Mouse (Mus musculus) layer of hippocampus, adult 8-10 months (tissue): ENCODE results near the gene Supt5. TPM values are rescaled to one million over a fixed set of nuclear protein-coding genes. Genes with fewer than 3 reads are reported as not detected.

Experiments
- DNase-seq, 2 experiments: peaks; one replicate each; pipeline ENCODE4 v3.0.0; 2022; ENCODE audit warnings: low spot score in 2 of 2
- total RNA-seq, 4 experiments: library from RNA; stranded (reverse); gene quantifications; 2 replicates each; pipeline ENCODE4 v1.2.4; 2022

The Supt5 gene
- total RNA-seq, 4 experiments from 2014 or later: 119 to 125 (median 122) TPM

DNA sequence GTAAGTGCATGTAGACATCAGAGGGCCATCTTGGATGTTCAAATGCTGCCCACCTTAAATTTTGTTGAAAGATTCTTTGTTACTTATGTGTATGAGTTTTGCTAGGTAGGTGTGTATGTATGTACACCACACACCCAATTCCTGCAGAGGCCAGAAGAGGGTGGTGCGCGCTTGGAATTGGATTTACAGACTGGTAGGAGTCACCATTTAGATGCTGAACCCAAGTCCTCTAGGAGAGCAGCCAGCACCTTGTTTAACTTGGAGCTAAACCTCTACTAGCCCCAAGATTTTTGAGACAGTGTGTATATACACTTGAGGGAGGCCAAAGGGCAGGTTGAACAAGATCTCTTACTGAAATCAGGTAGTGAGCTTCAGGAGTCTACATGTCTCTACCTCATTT lies 14.7 kb upstream of the Supt5 start:
- no peak for DNase-seq

DNA sequence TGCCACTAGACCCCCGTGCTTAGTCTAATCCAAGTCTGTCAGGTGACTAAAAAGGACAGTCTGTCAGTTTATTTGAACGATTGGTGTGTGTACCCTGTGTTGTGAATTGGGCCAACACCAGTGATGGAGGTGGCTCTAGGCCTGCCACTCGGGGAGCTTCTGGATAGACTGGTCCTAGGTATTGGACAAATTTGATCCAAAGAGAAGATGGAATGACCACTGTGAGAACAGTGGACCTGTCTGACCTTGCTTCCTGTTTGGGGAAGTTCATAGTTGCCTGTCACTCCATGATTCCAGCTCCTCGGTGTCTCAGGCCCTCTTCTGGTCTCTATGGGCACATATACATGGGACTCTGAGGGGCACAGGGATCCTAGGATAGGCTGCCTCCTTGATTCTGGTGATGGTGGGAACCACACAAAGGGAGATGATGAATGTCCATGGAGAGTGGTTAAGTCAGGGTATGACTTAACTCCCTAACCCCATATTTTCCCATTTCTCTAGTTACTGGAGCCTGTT lies 13.2 kb upstream of the Supt5 start:
- DNase-seq: no peak

DNA sequence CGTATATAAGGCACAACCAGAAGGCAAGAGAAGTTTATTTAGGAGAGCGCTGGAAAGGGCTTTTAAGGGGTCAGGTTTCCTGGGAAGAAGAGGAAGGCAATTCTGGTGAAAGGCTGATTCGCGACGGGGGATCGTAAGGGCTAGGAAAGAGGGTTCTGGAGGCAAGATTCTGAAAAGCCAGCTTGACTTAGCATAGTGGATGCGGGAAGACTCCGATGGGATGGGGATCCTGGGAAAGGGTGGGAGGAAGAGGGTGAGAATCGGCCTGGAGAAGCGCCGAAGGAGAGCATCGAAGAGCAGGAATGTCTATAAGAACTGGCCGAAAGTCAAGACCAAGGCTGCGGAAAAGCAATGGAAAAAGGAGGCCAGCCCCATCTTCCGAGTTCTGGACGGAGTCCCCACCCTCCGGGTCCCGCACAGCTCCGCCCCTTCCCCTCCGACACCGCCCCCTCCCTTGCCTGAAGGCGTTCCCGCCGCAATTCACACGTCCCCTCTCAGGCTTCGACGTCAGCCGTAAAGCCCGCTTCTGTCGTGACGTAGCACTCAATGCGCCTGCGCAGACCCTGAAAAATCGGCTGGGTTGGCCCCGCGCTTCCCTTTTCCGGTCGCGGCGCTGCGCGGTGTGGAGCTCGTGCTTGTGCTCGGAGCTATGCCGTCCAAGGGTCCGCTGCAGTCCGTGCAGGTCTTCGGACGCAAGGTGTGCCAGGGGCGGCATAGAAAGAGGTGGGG lies 11.8 kb upstream of the Supt5 start, which contains the start of gene Rps16:
Gene Rps16, plus strand, starts transcription at position 498 of the 729 bp plus-strand sequence.
- peak; percentile 96 to 97 for DNase-seq

DNA sequence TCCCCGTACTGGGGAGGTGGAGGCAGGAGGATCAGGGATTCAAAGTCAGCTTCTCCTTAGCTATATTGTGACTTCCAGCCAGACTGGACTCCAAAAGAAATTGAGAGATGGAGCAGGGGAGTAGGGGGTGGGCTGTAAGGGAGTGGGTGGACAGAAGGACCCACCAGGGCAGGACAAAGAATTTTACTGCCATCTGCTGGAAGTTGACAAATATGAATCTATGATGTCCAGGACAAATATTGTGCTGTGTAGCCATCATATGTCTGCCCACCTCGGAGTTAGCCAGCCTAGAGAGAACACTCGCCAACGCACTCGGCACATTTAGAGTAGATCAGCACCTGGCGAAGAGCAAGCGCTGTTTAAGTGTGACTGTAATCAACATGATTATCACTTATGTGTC lies 10.1 kb upstream of the Supt5 start:
- no peak for DNase-seq

DNA sequence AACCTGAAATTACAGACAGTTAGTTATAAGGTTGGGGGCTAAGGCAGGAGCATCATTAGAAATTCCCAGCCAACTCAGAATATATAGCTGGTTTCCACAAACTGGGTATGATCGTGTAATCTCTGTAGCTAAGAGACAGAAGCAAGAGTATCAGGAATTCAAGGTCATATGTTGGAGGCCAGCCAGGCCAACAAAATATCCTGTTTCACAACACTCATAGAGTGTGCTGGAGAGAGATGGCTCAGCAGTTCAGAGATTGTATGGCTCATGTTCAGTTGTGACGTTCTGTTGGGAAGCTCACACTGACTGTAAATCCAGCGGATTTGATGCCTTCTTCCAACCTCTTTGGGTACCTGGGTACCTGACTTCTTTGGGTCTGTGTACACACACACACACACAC lies 9.2 kb upstream of the Supt5 start:
- no peak for DNase-seq

DNA sequence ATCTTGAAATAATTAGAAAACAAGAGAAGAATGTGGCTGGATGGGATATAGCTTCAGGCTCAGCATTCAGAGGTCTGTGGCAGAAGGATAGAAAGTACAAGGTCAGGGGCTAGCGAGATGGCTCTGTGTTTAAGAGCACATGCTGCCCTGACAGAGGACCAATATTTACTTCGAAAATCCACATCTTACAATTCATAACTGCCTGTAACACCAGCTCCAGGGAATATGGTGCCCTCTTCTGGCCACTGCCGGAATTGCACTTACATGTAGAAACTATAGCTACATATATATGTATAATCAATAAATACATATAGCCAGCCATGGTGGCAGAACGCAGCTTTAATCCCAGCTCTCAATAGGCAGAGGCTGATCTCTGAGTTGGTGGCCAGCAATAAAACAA lies 6.1 kb upstream of the Supt5 start:
- peak in 1 of 2 experiments; percentile 65 for DNase-seq

DNA sequence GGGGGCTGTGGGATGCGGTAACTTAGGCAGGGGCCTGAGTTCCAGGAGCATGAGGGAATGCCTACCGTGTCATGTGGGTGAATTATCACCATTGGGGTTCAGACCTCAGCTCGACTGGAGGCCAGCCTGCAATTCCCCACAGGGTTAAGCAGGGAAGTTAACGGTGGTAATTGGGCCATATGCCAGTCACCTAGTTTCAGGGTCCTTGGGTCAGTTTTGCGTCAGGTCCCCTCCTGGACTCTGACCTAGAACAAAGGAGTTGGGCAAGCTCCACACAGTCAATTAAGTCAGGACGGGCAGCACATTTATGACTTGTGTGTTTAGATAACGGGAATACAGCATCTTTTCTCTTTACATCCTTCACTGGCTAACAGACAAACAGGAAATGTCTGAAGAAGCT lies 2.8 kb upstream of the Supt5 start:
- DNase-seq: no peak

DNA sequence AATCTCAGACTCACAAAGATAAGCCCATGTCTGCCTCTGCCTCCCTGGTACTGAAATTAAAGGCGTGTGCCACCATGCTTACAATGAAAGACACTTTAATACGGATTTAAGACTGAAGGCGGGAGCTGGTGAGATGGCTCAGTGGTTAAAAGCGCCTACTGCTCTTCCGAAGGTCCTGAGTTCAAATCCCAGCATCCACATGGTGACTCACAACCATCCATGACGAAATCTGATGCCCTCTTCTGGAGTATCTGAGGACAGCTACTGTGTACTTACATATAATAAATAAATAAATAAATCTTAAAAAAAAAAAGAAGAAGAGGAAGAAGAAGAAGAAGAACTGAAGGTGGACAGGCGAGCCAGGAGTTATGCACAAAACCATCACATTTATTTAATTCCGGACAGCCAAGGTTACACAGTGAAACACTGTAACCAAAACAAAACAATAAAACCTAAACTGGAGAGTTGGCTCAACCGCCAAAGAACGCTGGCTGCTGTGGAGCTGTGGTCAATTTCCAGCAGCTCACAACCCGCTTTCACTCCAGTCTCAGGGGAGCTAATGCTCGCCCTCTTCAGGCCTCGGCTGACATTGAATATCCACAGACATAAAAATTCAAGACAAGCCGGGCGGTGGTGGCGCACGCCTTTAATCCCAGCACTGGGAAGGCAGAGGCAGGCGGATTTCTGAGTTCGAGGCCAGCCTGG lies 819 bp upstream of the Supt5 start:
- DNase-seq: peak in 1 of 2 experiments; percentile 30

DNA sequence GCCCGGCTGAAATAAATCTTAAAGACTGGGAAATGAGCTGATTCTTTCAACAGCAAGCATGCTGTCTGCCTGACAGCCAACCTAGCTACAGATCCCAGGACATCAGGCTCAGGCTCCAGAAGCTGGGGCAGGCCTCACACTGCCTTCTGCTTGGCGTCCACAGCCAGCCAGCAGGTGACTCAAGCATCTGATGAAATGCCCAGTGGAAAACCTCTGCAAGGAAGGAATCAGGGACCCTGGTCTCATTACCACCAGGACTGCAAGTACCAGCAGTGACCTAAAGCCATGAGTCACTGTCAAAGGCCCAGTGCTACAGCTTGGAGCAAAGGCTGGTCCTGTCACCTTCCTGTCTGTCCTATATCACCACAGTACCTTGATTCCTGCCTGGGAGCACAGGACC lies 3.1 kb downstream of the Supt5 start:
- no peak for DNase-seq

DNA sequence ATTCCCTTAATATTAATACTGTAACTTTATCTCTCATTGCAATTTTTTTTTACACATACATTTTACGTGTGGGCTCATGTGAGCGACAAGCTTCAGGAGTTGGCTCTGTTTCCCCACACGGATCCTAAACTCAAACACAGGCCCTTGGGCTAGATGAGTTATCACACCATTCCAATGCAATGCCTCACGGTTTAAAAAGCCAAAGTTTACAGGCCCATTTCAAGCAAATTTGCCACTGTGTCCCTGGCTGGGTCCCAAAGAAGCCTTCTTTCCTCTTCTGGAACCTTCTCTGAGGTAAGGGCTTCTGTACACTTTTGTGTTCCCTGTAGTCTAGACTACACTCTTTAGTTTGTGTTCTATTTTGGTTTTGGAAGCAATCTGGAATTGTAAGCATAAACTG lies 4.0 kb downstream of the Supt5 start:
- no peak for DNase-seq

DNA sequence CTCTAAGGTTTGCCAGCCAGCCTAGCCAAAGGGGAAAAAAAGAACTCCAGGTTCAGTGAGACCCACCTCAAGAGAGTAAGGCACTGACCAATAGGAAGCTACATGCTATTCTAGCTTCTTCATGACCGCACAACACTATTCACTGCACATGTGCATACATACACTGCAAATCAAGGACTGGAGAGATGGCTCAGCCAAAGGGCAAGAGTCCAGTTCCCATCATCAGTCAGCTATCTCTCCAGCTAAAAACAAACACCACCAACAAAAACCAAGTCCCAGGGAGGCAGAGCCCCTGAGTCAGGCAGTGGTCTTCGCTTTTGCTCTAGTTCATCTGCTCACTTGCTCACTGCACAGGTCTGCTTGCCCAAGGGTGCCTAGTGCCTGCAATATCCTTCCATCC lies 10.3 kb downstream of the Supt5 start:
- no peak for DNase-seq

DNA sequence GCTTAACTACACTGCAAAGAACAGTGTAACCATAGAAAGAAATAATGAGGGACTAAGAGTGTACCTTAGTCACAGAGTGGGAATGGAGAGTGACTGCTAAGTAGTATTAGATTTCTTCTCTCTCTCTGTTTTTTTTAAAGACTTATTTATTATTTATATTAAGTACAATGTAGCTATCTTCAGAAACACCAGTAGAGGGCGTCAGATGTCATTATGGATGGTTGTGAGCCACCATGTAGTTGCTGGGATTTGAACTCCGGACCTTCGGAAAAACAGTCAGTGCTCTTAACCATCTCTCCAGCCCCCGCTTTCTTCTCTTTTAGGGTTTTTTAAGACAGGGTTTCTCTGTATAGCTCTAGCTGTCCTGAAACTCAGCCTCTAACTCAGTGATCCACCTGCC lies 12.1 kb downstream of the Supt5 start:
- no peak for DNase-seq

DNA sequence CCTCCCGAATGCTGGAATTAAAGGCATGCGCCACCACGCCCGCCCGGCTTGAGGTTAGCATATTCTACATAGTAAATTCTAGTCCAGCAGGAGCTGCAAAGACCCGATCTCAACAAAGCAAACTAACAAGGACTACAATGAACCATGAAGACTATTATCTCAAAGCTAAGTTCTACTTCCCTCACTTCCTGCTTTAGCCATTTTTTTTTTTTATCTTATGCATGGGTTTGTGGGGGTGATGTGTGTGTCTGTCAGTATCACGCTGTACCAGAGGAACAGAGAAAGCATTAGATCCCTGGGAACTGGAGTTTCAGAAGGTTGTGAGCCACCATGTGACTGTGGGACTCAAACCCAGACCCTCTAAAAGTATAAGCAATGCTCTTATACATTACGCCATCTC lies 13.3 kb downstream of the Supt5 start:
- no peak for DNase-seq

DNA sequence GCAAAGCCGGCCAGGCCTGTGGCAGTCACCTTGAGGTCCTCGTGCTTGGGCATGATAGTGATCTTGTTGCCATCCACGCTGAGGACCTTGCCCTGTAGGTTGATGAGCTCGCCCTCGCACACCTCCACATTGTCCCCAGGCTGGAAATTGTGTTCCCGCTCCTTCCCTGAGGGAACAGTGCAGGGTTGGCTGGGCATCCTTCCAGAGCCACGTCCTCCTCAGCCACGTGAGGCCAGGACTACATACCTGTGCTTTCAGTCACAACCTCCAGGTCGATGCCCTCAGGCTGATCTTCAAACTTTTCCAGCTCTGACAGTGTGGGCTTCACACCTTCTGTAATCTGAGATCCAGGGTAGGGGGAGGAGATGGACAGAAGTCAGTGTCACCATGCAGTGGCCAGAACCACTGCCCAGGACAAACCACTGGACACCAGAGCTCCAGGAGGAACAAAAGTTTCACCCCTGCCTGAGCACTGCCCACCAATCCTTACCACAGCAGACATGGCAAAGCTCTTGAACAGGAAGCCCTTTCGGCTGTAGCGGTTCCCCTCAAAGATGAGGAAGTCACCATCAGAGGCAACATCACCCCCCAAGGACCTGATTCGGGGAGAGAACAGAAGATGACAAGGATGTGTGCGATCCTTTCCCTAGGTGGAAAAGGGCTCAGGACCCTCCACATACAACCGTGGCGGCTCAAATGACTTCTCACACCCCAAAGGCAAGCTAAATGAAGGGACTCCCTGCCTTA lies 16.4 kb downstream of the Supt5 start:
- no peak for DNase-seq

DNA sequence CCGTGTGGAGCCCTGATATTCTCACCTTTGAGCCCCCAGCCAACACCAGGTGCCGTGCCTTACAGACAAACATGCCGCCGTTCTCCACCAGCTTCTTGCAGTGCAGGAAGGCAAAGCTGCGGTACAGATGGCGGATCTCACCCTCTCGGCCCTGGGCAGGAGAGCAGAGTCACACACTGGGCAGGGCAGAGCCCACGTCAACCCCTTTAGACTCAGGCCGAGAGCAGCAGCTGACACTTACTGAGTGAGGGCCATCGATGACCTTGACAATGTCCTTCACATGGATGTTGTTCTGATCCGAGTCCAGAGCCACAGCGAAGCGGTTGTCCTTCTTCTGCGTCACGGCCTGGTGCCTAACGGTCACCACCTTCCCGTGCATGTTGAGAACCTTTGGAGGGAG lies 19.8 kb downstream of the Supt5 start:
- DNase-seq: no peak

DNA sequence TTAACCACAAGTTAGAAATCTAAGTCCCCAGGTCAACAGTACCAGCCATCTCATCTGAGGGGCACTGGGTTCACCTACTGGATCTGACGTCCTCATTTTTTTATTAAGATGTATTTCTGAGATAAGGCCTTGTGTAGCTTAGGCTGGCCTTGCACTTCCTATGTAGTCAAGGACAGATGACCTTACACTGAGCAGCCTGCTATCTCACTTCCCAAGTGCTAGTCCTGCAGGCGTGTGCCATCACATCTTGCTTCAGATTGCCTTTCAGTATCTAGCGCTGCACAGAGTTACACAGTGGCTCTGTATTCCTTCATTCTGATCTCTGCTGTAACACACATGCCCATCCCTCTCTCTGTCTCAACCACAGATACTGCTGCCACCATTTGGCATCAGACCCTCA lies 20.5 kb downstream of the Supt5 start:
- DNase-seq: no peak

DNA sequence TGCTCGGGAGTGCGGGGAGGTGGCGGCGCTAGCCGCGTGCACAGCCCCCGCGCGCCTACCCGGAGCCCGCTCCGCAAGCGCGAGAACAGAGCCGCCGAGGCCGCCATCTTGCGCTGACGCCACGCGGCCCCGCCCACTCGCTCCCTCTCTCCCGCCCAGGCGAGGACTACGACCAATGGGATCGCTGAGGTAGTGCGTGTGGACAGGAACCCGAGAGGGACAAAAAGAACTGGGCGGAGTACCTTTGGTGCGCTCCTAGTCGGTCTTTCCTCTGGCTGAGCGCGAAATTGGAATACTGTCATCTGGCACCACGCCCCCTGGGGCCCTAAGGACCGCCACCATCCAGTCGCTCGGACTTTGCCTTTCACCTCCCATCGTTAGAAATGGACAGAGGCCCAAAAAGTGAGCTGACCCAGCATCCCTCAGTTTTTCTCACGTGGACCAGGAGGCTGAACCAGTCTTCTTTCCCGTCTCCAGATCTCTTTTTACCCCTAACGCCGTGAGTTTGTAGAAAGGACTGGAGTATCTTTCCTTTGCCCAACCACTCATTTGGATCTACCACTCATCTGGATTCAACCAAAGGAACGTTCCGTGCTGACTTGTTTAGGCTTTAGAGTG lies 26.5 kb downstream of the Supt5 start, which contains the start of gene Timm50:
Gene Timm50, minus strand, starts transcription at position 147 of the 618 bp plus-strand sequence.
- DNase-seq: peak; percentile 97 to 98

DNA sequence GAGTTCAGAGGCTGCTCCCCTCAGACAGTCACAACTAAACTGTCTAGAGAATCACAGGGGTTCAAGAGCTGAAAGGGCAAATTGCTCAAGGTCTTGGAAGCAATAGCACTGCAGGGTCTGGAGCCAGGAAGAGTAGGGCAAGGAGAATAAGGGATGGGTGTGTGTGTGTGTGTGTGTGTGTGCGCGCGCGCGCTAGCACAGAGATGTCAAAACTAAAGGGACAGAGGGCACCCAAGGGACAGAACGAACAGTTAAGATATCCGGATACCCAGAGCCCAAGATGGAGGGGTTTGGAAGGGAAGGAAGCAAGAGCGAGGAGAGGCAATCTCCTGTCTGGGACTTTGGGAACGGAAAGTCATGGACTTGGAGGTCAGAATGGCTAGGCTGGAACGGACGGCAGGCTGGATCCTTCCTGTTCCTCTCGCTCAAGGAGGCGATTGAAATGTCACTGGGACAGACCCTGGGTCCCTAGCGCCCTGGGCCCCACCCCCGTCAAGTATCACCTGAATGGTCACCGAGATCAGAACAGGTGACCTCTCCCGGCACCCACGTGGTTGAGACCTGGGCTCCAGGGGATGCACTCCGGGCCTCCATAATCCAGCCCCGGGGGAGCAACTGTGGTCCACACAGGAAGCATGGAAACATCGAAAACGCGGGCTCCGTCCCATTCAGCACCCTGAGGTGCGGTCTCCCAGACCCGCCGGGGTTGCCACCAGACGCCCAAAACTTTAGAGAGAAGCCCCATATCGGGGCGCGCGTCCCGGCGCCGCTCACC lies 27.2 kb downstream of the Supt5 start:
- DNase-seq: peak in 1 of 2 experiments; percentile 23

DNA sequence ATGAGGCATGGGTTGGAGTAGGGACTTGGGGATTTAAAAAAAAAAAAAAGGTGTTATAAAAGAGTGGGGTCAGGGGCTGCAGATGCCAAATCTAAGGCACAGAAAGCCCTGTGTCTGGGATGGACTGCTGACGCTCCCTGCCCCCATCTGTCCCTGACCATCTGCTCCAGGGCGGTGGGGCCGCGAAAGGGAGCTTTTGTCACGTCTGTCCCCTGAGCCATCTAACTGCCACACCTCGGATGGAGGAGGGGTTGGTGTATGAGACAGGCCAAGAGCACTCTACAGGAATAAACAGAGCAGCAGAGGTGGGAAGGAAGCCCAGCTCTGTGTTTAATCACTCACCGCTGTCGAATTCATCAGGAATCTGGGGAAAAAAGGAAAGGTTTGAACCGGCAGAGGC lies 28.8 kb downstream of the Supt5 start:
- DNase-seq: no peak

DNA sequence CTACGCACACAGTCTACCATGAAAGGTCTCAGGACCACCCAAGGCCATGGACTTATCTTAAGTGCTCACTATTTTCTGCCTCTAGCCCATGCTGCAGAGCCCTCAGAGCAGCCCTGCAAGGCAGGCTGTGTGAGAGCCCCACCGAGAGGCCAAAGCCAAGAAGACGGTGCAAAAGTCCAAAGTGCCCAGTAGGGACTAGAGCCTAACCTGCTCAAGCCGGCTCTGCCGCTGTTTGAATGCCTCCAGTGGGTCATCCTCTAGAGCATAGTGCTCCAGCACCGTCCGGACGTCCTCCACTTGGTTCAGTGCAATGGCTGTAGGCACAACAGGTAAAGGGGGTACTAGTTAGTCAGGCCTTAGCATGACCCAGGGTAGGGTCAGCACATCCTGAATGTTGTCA lies 32.3 kb downstream of the Supt5 start:
- DNase-seq: no peak

DNA sequence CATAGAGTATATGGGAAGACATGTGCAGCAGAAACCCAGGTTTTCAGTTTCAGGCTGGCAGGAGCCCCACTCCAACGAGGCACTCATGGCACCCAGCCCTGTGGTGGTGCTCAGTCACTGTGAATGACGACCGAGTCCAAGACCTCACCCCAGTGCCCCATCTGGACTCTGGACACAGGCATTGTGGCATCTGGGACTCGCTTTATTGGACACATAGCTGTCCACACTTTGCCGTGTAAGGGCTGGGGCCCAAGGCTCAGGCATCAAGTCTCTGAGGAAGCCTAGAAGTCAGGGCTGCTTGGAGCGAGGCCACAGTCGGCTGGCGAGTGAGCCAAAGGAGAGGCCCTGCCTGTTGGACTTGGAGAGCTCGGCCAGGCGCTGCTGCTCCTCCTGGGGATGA lies 32.9 kb downstream of the Supt5 start:
- no peak for DNase-seq
